Mouse (Mus musculus): Measurements from ENCODE around the gene Rassf4. TPM values are rescaled to one million over a fixed set of nuclear protein-coding genes. Genes with fewer than 3 reads are reported as not detected.

Gene Rassf4
- total and polyA plus RNA-seq, 3 experiments = 17.3 to 69.0 (median 32.3) TPM

- H3K27ac ChIP-seq (ENCODE audit: insufficient read depth, low read depth) = peak overlapping the region; percentile 94
- H3K36me3 ChIP-seq (replicated peaks in 1 of 2; ENCODE audit: control insufficient read depth in 1 of 2, insufficient read depth in 1 of 2, low read length in 1 of 2) = peaks cover 4 to 24% of the 10 kb centered on the region in 2 experiments
Observed at GRCm38 (mm10) chr6:116670144-116670543, 3.6 kb downstream of the Rassf4 start.

DNA sequence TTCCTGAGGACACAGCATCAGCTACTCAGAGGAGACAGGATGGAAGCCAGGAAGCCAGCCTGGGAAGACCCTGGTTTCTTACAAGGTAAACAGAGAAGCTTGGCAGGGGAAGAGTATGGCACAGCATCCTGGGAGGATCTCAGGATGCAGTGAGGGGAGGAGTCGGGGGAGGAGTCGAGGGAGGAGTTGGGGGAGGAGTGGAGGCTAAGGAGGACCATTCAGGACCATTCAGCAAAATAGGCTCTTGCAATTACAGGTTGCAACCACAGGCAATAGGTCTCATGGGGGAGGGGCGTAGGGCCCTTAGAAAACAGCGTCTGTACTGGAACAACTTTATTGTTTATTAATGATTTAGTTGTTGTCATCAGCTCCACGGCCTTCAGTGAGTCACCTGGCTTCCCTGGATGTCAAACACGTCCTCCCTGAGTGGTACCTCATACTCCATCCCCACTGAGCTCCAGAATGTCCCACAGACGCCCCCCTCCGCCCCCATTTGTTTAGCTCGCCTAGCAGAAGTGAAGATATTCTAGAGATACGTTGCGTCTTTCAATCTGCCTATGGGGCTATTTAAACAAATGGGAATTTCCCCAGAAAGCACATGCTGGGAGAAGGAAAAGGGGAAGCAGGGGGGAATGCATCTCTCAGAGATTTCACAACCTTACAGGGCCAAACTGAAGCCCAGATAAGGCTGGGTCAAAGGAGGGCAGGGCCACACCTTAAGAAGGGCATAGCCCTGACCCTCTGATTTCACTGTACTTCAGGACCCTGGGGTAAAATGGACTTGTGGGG lies 4.9 kb downstream of the Rassf4 start:
- in situ Hi-C loops (cut with MboI; ENCODE audit: low pct_ligation_motif_present, low pct_unique_long_range_greater_than_20kb, low sequenced_read_pairs) = no loop called here
- TF ChIP-seq ETS1 (conservative IDR thresholded peaks at IDR 0.05; ENCODE audit: low read depth, low read length) (no peak; the same call in 1 of the 2 replicates), ZNF384 (IDR thresholded peaks at IDR 0.05; ENCODE audit: low read depth, low read length) (no peak), MAFK (IDR thresholded peaks at IDR 0.05; ENCODE audit: insufficient replicate concordance, low read length) (peak; percentile 32; the same call in 1 of the 2 replicates), POLR2AphosphoS2 (IDR thresholded peaks at IDR 0.05; ENCODE audit: low read depth, low read length) (no peak), E2F4 (IDR thresholded peaks at IDR 0.05; ENCODE audit: insufficient replicate concordance, low read depth, low read length) (no peak), SMC3 (IDR thresholded peaks at IDR 0.05; ENCODE audit: low read depth, low read length) (0 out of 2 replicates have a peak, but pooled peaks have one; percentile 1), MYC (IDR thresholded peaks at IDR 0.05; ENCODE audit: low read depth, low read length) (peak; percentile 81), ZMIZ1 (IDR thresholded peaks at IDR 0.05; ENCODE audit: low read depth, low read length) (no peak), CHD1 (IDR thresholded peaks at IDR 0.05; ENCODE audit: low read depth, low read length) (0 out of 2 replicates have a peak, but pooled peaks have one; percentile 3), IRF4 (IDR thresholded peaks at IDR 0.05; ENCODE audit: low read depth, low read length) (peak; percentile 5), RAD21 (IDR thresholded peaks at IDR 0.05; ENCODE audit: low read depth, low read length) (no peak), EP300 (IDR thresholded peaks at IDR 0.05; ENCODE audit: low read length) (peak; percentile 41; the same call in 1 of the 2 replicates), CHD2 (IDR thresholded peaks at IDR 0.05; ENCODE audit: low read length) (peak; percentile 80), NELFE (IDR thresholded peaks at IDR 0.05; ENCODE audit: low read depth, low read length) (0 out of 2 replicates have a peak, but pooled peaks have one; percentile 18), USF1 (IDR thresholded peaks at IDR 0.05; ENCODE audit: low read depth, low read length) (no peak), KAT2A (IDR thresholded peaks at IDR 0.05; ENCODE audit: insufficient replicate concordance, low read length) (no peak), MEF2A (IDR thresholded peaks at IDR 0.05; ENCODE audit: borderline replicate concordance, low read depth, low read length) (peak; percentile 36; the same call in 1 of the 2 replicates), MAX (IDR thresholded peaks at IDR 0.05; ENCODE audit: low read length) (0 out of 2 replicates have a peak, but pooled peaks have one; percentile 11), RCOR1 (conservative IDR thresholded peaks at IDR 0.05; ENCODE audit: low read depth, low read length) (no peak), UBTF (IDR thresholded peaks at IDR 0.05; ENCODE audit: low read depth, low read length) (no peak), MXI1 (IDR thresholded peaks at IDR 0.05; ENCODE audit: low read depth, low read length) (peak; percentile 43; the same call in 1 of the 2 replicates)

More at GRCm38 (mm10) chr6:116670144-116670543, 3.6 kb downstream of the Rassf4 start:
- peaks cover 24 to 67% of the 10 kb centered on the region in 2 experiments for H3K4me1 ChIP-seq (ENCODE audit: control insufficient read depth in 1 of 2, insufficient read depth in 2 of 2)
- no peaks in the 10 kb centered on the region for H3K9me3 ChIP-seq (replicated peaks; ENCODE audit: low read length)
- TF ChIP-seq CTCF (conservative IDR thresholded peaks at IDR 0.05 in 1 of 2, IDR thresholded peaks at IDR 0.05 in 1 of 2; ENCODE audit: low read depth in 2 of 2, low read length in 2 of 2) (peak in 1 of 2 experiments; percentile 42; a peak in 2 of 4 replicates), HCFC1 (IDR thresholded peaks at IDR 0.05; ENCODE audit: low read depth, low read length) (no peak), MEF2A (IDR thresholded peaks at IDR 0.05; ENCODE audit: borderline replicate concordance, low read depth, low read length) (no peak), EP300 (IDR thresholded peaks at IDR 0.05; ENCODE audit: low read length) (peak; percentile 18; the same call in 1 of the 2 replicates), TBP (conservative IDR thresholded peaks at IDR 0.05; ENCODE audit: low read depth, low read length) (no peak), POLR2AphosphoS2 (IDR thresholded peaks at IDR 0.05; ENCODE audit: low read depth, low read length) (0 out of 2 replicates have a peak, but pooled peaks have one; percentile 9), ZMIZ1 (IDR thresholded peaks at IDR 0.05; ENCODE audit: low read depth, low read length) (no peak), SMC3 (IDR thresholded peaks at IDR 0.05; ENCODE audit: low read depth, low read length) (0 out of 2 replicates have a peak, but pooled peaks have one; percentile 4), CHD2 (IDR thresholded peaks at IDR 0.05; ENCODE audit: low read length) (no peak), RAD21 (IDR thresholded peaks at IDR 0.05; ENCODE audit: low read depth, low read length) (peak; percentile 9), MAFK (IDR thresholded peaks at IDR 0.05; ENCODE audit: insufficient replicate concordance, low read length) (peak; percentile 65; the same call in 1 of the 2 replicates), MAZ (IDR thresholded peaks at IDR 0.05; ENCODE audit: low read depth, low read length) (0 out of 2 replicates have a peak, but pooled peaks have one; percentile 24), ZKSCAN1 (IDR thresholded peaks at IDR 0.05; ENCODE audit: borderline replicate concordance, low read depth, low read length) (no peak), MXI1 (IDR thresholded peaks at IDR 0.05; ENCODE audit: low read depth, low read length) (peak; percentile 30; the same call in 1 of the 2 replicates), ETS1 (conservative IDR thresholded peaks at IDR 0.05; ENCODE audit: low read depth, low read length) (0 out of 2 replicates have a peak, but pooled peaks have one; percentile 6), NELFE (IDR thresholded peaks at IDR 0.05; ENCODE audit: low read depth, low read length) (0 out of 2 replicates have a peak, but pooled peaks have one; percentile 2), SIN3A (IDR thresholded peaks at IDR 0.05; ENCODE audit: low read length) (no peak), CHD1 (IDR thresholded peaks at IDR 0.05; ENCODE audit: low read depth, low read length) (peak; percentile 70; the same call in 1 of the 2 replicates), ZC3H11A (IDR thresholded peaks at IDR 0.05; ENCODE audit: low read depth, low read length) (no peak), MAX (IDR thresholded peaks at IDR 0.05; ENCODE audit: low read length) (no peak), UBTF (IDR thresholded peaks at IDR 0.05; ENCODE audit: low read depth, low read length) (peak; percentile 13; the same call in 1 of the 2 replicates)
- DNase-seq (ENCODE audit: extremely low read depth) = no peak
- peak overlapping the region; percentile 83 for H3K9ac ChIP-seq (ENCODE audit: insufficient read depth, low read depth)
- H3K4me2 ChIP-seq (ENCODE audit: insufficient read depth, low read depth, poor library complexity, severe bottlenecking) = peak overlapping the region; percentile 89
- no peaks in the 10 kb centered on the region for H3K27me3 ChIP-seq (replicated peaks)
- dilution Hi-C loops (cut with MboI; ENCODE audit: extremely low pct_ligation_motif_present, extremely low pct_unique_long_range_greater_than_20kb, low sequenced_read_pairs) (no loop called here), in situ Hi-C loops (cut with MboI; ENCODE audit: low pct_ligation_motif_present, low pct_unique_long_range_greater_than_20kb, low sequenced_read_pairs) (no loop called here)
- H3K4me3 ChIP-seq (replicated peaks in 1 of 3; ENCODE audit: low read depth in 2 of 3, low read length in 2 of 3, poor library complexity in 1 of 3) = peak overlapping the region; percentile 82 to 94 (median 85)
- H3K79me2 ChIP-seq (replicated peaks; ENCODE audit: control insufficient read depth, extremely low read depth, insufficient read depth, poor library complexity, severe bottlenecking) = peaks cover 61% of the 10 kb centered on the region

More for the DNA sequence above, 4.9 kb downstream of the Rassf4 start:
- H3K4me3 ChIP-seq (replicated peaks in 1 of 3; ENCODE audit: low read depth in 2 of 3, low read length in 2 of 3, poor library complexity in 1 of 3) = peak overlapping the region in 2 of 3 experiments; percentile 2 to 17
- H3K9ac ChIP-seq (ENCODE audit: insufficient read depth, low read depth) = peak overlapping the region; percentile 83
- H3K27me3 ChIP-seq (replicated peaks) = no peaks in the 10 kb centered on the region
- DNase-seq (ENCODE audit: extremely low read depth) = peak; percentile 85
- H3K4me1 ChIP-seq (ENCODE audit: control insufficient read depth in 1 of 2, insufficient read depth in 2 of 2) = peaks cover 31 to 73% of the 10 kb centered on the region in 2 experiments
- no peaks in the 10 kb centered on the region for H3K9me3 ChIP-seq (replicated peaks; ENCODE audit: low read length)
- peaks cover 15 to 37% of the 10 kb centered on the region in 2 experiments for H3K36me3 ChIP-seq (replicated peaks in 1 of 2; ENCODE audit: control insufficient read depth in 1 of 2, insufficient read depth in 1 of 2, low read length in 1 of 2)
- peak overlapping the region; percentile 94 for H3K27ac ChIP-seq (ENCODE audit: insufficient read depth, low read depth)
- H3K4me2 ChIP-seq (ENCODE audit: insufficient read depth, low read depth, poor library complexity, severe bottlenecking) = peak overlapping the region; percentile 89
- peaks cover 73% of the 10 kb centered on the region for H3K79me2 ChIP-seq (replicated peaks; ENCODE audit: control insufficient read depth, extremely low read depth, insufficient read depth, poor library complexity, severe bottlenecking)
- dilution Hi-C loops (cut with MboI; ENCODE audit: extremely low pct_ligation_motif_present, extremely low pct_unique_long_range_greater_than_20kb, low sequenced_read_pairs) = no loop called here

Data from CH12.LX (cell line).